ENCODE assay signal across 10 mouse cellular contexts in the genomic region with DNA sequence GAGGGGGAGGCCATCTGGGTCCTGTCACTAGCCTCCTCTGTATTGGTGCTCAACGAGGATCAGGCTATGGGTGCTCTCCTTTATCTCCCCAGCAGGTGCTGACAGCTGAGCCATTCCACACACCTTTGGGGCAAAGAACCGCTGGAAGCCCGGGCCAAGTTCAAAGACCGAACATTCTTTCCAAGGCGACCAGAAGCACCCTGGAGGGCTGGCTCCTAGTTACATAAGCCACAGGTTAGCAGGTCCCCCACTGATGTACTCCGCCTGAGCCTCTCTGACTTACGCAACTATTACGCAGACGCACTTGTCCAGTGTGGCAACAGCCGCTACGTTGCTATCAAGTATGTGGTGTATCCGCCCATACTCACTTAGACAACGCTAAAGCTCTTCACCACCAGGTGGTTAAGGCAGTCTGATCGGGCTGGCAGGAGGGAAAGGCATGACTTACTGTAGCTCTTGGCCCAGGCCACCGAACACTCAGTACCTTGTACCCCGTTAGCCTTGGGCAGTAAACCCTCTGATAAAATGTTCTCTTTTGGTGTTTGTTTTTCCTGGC.
DNase-seq lines count a peak whose midpoint lies in the region; ATAC-seq lines count a peak whose summit lies in the region.
"Had no signal": no experiment of that assay in that cellular context is flagged by ENCODE, and none has a peak within 500 bp of the region (broad histone marks: within the 10 kb centered on the region; RNA-seq: fewer than 3 reads in every experiment).

No protein-coding gene starts in this region.

- H3K36me3 ChIP-seq in liver, embryonic 12.5 days: no peaks in the 10 kb centered on the region
- no peaks in the 10 kb centered on the region for H3K36me3 ChIP-seq in liver, embryonic 15.5 days (replicated peaks)
- no peaks in the 10 kb centered on the region for H3K36me3 ChIP-seq in midbrain, embryonic 13.5 days
- H3K36me3 ChIP-seq: G1E had no signal

- H3K4me3 ChIP-seq in liver, embryonic 12.5 days: no peak overlapping the region
- no peak overlapping the region for H3K4me3 ChIP-seq in liver, embryonic 15.5 days (replicated peaks)
- H3K4me3 ChIP-seq in midbrain, embryonic 13.5 days (replicated peaks): no peak overlapping the region

- H3K4me1 ChIP-seq in liver, embryonic 12.5 days: no peaks in the 10 kb centered on the region
- H3K4me1 ChIP-seq in liver, embryonic 15.5 days (replicated peaks): no peaks in the 10 kb centered on the region
- no peaks in the 10 kb centered on the region for H3K4me1 ChIP-seq in midbrain, embryonic 13.5 days (replicated peaks)

- intact Hi-C loops in heart, postnatal 10 days (cut with DNase I): loop anchor here (2.0 to 5.0 kb wide), 2 partner anchors 55 to 84 kb away; no protein-coding TSS in a partner anchor

- H3K4me2 ChIP-seq in liver, embryonic 12.5 days: no peak overlapping the region
- no peak overlapping the region for H3K4me2 ChIP-seq in liver, embryonic 15.5 days
- no peak overlapping the region for H3K4me2 ChIP-seq in midbrain, embryonic 13.5 days (replicated peaks)

- 0 out of 2 replicates have a peak, but pooled peaks cover 3% of the 10 kb centered on the region for H3K27me3 ChIP-seq in liver, embryonic 12.5 days (replicated peaks)
- H3K27me3 ChIP-seq in liver, embryonic 15.5 days: no peaks in the 10 kb centered on the region
- no peaks in the 10 kb centered on the region for H3K27me3 ChIP-seq in midbrain, embryonic 13.5 days

- no peaks in the 10 kb centered on the region for H3K9me3 ChIP-seq in liver, embryonic 12.5 days (replicated peaks)
- no peaks in the 10 kb centered on the region for H3K9me3 ChIP-seq in liver, embryonic 15.5 days (replicated peaks)
- no peaks in the 10 kb centered on the region for H3K9me3 ChIP-seq in midbrain, embryonic 13.5 days
- H3K9me3 ChIP-seq: G1E had no signal

- no peak overlapping the region for H3K27ac ChIP-seq in liver, embryonic 12.5 days
- no peak overlapping the region for H3K27ac ChIP-seq in liver, embryonic 15.5 days (replicated peaks)
- H3K27ac ChIP-seq in midbrain, embryonic 13.5 days: no peak overlapping the region

- DNase-seq in liver: peak; percentile 13
- peak; percentile 82 to 84 for DNase-seq in heart, postnatal 10 days
- DNase-seq in testis, postnatal 14 days (ENCODE audit: low spot score): peak; percentile 67
- DNase-seq in layer of hippocampus, adult 8-10 months (ENCODE audit: low spot score in 2 of 2): no peak
- no peak for DNase-seq in frontal cortex, postnatal 14 days (ENCODE audit: low spot score in 2 of 2)
- DNase-seq: forebrain, postnatal 0 days had no signal

- H3K9ac ChIP-seq in liver, embryonic 12.5 days: no peak overlapping the region
- H3K9ac ChIP-seq in liver, embryonic 15.5 days: no peak overlapping the region
- no peak overlapping the region for H3K9ac ChIP-seq in midbrain, embryonic 13.5 days (replicated peaks)
- H3K9ac ChIP-seq: forebrain, postnatal 0 days had no signal

- 73% methylated on average over 16 of the region's 16 CpGs for WGBS in liver, embryonic 12.5 days (ENCODE audit: insufficient replicate concordance)
- 64% methylated on average over 16 of the region's 16 CpGs for WGBS in liver, embryonic 15.5 days (ENCODE audit: insufficient replicate concordance)
- 92% methylated on average over 16 of the region's 16 CpGs for WGBS in midbrain, embryonic 13.5 days

- ATAC-seq in liver, embryonic 12.5 days: no peak
- ATAC-seq in liver, embryonic 15.5 days (ENCODE audit: insufficient read depth): peak; percentile 73
- no peak for ATAC-seq in midbrain, embryonic 13.5 days
- ATAC-seq: forebrain, postnatal 0 days had no signal

Comparison
In these comparisons a context has a peak if more than half of its experiments do, and no peak if none do; other contexts are left out.
1. DNase-seq: peak in liver (single experiment), heart, postnatal 10 days (2 of 2) and testis, postnatal 14 days (single experiment); none in layer of hippocampus, adult 8-10 months (0 of 2) and frontal cortex, postnatal 14 days (0 of 2).